Mouse (Mus musculus) heart, postnatal 0 days (tissue): Measurements from ENCODE around the gene Ppp1r9a.

Source experiments
- CTCF ChIP-seq: IDR thresholded peaks from 2 replicates; pipeline ENCODE4 v1.5.1; 2016; ENCODE audit warnings: antibody characterized with exemption, control low read depth, low read depth
- EP300 ChIP-seq: IDR thresholded peaks from 2 replicates; pipeline ENCODE4 v1.6.1; 2016; ENCODE audit warnings: antibody characterized with exemption, low read depth

GRCm38 (mm10) chr6:4988688-4989087 is 86.0 kb downstream of the Ppp1r9a start:
- TF ChIP-seq CTCF (no peak), EP300 (no peak)
